Mouse (Mus musculus) 3T3-L1 (cell line): ENCODE measurements around the gene Tkt.
"Not testable (repeated sequence)": the region's sequence is repeated elsewhere in the genome, so short reads cannot be mapped to it uniquely, and the experiment has no call there.

Experiments used
- DNase-seq: peaks from one replicate; pipeline ENCODE4 v3.0.0-alpha.2; 2015; ENCODE audit warnings: low read depth, low spot score

The Tkt gene

DNA sequence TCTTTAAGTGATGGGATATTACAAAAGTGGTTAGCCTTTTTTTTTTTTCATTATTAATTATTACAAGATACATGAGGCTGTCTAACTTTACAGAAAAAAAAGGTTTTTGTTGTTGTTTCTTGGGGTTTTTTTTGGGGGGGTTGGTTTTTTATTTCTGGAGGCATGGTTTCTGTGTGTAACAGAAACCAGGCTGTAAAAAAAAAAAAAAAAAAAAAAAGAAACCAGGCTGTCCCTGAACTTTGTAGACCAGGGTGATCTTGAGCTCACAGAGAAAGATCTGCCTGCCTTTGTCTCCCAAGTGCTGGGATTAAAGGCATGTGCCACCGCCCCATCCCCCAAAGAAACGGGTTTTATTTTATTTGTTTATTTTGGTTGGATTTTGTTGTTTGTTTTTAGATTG, 3.8 kb downstream of the Tkt start:
- DNase-seq: no peak

DNA sequence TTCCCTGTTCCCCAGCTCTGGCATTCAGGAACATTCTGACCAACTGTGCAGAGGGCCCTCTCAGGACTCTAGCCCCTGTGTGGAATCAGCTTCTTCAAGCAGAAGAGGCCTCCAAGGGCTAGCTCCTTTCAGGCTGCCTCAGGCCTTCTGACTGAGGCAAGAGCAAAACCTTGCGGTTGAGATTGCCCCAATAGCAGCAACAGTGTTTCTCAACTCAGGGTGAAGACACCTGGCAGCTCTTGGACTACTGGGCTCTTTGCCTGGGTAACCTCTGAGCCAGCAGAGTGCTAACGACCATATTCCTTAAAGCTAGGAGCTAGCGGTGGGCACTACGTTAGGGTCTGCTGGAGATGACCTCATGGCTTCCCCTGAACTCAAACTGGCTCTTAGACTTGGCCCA, 5.0 kb downstream of the Tkt start:
- DNase-seq: no peak

DNA sequence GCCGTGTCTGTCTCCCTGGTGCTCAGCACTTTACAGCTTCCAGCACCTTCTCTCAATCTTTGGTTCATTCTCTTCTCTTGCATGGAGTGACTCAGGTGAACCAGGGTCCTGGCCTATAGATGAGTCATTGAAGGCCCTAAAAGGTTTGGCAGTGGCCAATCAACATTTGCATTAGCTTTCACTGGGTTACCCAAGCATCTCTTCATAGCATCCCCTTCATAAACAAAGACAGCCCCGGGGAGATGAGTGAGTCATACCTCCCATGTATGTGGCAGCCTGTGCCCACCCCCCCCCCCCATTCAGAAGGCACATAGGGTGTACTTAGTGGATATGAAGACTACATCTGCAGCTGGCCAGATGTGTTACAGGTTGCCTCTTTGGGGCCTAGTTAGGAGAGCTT, 8.5 kb downstream of the Tkt start:
- peak; percentile 16 for DNase-seq

DNA sequence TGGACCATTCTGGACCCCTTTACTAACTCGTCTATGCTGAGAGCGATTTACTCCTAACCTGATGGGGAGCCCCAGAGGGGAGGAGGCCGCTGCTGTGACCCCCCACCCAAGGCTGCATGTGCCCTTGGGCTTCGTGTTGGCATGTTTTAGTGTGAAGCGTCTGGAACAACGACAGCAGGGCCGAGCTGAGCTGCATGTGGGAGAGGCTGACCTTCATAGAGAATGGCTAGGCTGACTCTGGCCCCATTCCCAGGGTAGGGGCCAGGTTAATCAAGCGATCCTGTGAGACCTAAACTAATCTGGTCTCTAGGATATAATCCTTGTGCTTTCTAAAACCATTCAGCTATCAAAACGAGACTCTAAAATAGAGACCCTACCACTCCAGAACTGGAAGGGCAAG, 9.6 kb downstream of the Tkt start:
- no peak for DNase-seq

DNA sequence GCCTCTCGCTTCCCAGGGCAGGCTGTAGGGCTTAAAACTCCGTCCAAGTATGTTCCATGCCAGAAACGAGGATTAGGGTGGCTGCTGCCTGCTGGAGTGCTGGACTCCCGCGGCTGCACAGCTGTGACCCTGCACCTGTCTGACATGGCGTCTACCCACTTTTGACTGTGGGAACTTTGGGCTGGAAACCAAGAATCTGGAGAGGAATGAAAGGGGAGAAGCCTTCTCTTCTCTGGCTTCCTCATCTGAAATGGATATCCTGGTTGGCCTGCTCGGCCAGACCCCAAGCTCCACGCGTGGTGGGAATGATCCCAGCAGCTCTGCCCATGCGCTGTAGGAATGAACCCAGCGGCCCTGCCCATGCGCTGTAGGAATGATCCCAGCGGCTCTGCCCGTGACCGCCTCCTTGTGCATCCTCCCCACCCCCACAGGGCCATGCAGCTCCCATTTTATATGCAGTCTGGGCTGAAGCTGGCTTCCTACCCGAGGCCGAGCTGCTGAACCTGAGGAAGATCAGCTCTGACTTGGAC, 11.2 kb downstream of the Tkt start:
- DNase-seq: no peak

DNA sequence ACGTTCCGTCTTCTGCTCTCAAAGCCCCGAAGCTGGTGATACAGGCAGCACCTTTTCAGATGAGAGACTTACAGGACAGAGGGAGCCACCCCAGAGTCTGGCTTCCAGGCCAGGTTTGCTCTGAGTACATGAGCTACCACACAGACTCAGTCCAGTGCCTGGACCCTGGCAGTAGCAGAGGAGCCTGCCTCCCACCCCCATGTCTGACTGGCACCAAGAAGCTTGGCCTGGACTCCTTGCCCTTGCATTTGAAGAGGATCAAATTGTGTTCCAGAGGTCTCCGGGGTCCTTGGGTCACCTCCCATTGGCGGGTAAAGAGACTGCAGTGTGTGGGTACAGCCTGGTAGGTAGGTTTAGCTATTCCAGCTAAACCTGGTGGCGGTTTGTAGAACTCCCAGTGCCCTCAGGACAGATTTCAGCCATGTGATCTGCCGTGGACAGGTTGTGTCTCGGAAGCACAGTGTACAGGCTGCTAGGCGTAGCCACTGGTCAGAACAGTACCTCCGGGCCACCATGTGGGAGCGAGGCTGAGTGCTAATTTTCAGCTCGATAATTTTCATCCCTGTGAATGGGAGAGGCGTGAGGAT, 12.7 kb downstream of the Tkt start:
- no peak for DNase-seq

DNA sequence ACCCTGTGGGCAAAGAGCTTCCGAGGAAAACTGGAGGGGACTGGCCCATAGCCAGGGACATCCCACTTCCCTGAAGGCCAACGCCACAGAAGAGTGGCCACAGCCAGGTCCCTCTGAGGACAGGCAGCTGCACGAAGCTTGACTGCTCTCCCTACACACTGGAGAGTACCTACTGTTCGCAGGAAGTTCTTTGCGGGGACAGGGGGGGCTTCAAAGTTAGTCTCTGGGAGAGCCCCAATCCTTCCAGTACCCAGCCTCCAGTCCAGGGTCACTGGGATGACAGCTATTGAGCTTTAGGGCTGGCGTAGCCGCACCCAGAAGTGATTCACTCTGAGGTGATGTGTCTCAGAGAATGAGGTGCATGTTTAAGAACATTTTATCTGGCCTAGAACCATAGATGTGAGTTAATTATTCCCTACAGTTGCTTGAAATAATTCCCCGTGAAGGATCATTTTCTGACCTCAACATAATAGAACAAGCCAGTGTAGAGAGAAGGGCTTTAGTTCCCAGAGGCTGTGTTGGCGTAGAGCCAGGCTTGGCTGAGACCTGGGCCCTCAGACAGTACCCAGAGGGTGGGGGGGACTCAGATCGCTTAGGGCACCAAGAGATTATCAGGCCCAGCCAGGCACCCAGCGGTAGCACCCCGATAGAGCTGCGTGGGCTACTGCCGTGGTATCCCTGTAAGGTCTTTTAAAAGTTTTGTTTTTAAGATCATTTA, 13.5 kb downstream of the Tkt start:
- DNase-seq: peak; percentile 22

DNA sequence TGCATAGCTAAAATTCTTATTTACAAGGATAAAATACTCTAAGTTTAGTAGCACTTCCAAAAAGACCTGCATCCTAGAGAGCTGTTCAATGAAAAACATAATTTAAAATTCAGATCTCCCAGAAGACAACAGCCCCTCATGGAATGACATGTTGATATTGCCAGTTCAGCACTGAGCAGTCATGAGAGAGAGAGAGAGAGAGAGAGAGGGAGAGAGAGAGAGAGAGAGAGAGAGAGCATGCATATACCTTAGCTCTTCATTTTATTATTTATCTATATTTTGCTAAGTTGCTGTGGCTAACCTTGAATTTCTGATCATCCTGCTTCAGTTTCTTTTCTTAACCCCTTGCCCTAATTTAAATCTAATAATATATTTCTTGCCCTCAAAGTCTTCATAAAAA, 14.2 kb downstream of the Tkt start:
- DNase-seq: no peak

DNA sequence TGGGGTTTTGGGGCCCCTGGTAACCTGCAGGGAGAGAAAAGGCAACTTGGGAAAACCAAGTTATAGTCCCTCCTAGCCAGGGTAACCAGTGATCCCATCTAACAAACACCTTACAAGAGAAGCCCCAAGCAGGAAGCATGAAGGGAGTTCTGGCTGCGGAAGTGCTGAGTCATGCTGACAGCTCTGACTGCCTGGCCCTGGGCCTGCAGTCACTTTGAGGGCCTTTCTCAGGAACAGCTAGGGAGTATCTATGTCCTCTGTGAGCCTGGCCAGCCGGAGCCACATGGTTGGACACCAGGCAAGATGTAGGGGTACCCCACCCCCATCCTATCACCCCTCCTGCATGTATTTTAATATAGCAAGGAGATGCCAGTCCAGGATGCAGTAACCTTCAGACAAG, 16.3 kb downstream of the Tkt start:
- peak; percentile 72 for DNase-seq

DNA sequence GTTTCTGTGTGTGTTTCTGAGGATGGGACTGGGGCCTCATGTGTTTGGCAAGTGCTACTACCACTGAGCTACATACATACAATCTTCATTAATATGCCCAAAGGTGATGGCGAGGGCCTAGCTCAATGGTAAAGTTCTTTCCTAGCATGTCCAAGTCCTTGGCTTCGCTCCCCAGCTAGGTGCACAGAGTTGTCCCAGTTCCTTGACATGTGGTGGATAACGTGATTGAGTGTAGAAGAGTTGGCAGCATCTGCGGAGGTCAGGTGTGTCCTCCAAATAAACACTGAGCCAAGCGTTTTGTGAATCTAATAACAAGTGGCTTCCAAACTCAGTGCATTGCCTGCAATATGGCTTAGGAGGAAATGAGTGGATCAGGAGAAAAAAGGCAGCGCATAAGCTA, 18.2 kb downstream of the Tkt start:
- no peak for DNase-seq

DNA sequence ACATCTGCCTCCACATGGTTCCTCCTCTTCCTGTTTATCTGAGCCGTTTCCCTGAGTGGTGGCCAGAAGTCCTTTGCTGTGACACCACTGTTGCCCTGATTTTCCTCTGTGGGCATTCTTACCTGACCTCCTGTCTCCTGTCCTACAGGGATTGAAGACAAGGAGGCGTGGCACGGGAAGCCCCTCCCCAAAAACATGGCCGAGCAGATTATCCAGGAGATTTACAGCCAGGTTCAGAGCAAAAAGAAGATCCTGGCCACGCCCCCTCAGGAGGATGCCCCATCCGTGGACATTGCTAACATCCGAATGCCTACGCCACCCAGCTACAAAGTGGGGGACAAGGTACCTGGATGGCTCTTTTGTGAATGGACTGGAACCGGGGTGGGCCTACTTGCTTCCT, 19.9 kb downstream of the Tkt start:
- DNase-seq: no peak

DNA sequence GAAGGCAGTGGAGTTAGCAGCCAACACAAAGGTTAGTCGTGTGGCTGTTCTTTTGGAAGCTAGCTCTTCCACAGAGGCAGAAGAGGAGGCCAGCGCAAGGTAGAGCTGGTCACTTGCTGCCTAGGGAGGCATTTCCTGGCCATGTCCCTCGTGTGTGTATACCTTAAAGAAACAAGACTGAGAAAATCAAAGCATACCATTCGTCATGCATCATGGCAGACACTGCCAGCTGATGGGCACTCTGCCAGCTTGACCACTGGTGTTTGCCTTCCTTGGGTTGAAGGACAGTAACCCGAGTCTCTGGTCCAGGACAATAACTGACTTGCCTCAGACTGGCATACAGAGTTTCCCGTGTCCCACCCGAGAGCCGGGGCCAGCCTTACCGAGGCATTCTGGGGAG, 22.1 kb downstream of the Tkt start:
- DNase-seq: peak; percentile 55

DNA sequence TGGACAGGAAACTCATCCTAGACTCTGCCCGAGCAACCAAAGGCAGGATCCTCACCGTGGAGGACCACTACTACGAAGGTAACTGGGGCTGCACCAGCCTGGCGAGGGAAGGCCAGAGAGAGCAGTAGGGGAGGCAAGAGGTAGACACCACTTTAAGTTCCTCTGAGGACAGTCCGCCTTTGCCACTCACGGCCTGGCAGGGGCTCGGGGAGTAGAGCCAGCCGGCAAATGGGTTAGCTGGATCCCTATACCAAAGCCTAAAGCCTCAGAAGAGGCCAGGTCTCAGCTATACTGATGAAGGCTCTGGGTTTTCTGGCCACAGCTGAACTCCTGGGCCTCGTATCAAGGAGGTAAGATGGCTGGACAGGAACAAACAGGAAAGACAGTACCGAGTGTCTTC, 24.1 kb downstream of the Tkt start:
- no peak for DNase-seq

DNA sequence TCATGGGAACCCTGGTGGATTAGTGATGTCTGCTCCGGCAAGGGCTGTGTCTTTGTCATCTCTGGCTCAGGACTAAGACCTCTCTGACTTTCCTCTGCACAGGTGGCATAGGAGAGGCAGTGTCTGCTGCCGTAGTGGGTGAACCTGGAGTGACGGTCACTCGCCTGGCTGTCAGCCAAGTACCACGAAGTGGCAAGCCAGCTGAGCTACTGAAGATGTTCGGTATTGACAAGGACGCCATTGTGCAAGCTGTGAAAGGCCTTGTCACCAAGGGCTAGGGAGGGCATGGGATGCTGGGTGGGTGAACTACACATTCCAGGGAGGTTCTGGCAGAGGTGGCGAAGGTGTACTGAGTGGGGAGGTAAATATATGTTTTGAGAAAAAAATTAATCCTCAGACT, 25.1 kb downstream of the Tkt start:
- DNase-seq: no peak

DNA sequence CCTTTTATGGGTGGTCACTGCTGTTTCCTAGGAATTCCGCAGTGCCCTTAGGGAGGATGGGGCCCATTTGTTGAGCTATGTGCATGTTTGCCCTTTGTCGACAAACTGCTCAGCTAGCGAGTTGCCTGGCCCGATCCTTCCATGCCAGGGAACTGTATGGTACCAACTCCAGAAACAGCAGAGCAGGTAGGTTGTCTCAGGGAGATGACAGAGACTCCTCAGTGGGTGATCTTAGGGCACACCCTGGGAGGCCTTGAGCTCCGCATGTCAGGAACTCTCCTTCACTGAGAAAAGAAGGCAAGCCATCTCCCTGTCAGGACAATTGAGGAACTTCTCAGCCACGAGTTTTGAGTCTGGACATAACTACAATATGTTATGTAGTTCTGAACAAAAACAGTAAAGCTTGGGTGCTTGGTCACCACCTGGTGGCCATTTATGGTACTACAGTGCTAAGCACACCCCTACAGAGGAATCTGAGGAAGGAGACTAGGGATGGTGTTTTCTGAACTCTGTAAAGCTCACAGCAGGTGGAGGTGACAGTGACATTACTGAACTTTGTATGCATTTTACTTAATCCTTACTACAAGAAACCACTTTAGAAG, 25.9 kb downstream of the Tkt start:
- peak; percentile 81 for DNase-seq

DNA sequence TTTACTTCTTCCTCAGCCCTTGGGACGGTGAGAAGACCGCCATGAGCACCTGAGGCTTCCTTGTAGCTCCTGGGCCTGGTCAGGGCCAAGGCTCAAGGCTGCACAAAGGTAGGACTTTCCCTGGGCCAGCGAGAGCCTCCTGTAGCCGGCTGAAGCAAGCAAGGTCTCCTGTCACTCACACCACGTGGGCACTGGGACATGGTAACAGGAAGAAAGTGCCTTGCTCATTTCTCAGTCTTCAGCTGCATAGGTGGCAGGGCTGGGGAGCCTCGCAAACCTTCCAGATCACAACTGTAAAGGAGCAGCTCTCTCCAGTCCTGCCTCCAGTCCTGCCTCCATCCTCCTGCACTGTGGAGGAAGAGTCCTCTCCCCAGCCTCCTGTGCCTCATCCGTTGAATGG, 27.6 kb downstream of the Tkt start:
- DNase-seq: no peak

DNA sequence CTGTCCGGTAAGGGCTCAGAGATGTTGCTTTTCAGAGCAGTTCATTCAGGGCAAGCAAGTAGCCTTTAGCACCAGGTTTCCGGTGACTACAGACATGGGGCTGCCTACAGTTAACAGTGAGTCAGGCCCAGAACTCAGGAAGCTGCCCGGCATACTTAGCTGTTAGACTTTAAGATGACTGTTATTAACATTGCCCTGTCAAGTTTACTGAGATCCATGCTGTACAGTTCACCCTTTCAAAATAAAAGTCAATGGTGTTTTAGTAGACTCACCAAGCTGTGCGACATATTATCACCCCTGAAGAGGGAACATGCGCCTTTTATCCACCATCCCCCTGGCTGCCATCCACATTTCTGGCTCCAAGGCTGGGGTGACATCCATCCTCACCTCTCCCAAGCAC, 28.1 kb downstream of the Tkt start:
- DNase-seq: no peak

DNA sequence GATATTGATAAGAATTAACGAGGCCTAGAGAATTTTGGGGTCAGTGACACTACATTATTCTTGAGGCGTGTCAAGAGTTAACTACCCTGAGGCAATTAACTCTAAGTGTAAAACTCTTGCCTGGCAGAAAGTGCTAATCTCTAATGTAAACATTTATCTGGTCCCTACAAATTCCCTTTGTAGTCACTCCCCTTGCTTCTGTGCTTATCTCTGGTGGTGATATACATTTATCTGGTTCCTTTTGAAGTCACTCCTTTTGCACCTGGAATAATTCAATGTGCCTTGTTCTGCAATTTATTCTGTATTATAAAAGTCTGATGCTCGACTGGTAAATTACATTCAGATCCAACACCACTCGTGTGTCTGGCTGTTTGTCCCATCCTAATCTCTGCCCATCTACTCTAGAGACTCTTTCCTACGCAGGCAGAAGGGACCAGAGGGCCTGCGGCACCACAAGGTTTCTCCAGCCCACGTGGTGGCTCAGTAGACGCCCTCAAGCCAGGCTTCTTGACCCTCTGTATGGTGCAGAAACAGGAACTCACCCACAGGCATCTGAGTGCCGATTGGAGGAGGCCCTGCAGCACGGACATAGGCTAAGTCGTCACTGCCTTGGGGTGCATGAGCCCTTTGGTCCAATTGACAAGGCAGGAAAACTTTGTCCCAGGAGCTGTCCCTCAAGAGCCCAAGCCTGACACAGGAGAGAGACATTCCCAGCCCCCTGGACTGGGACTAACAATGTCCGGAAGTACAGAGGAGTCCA, 29.3 kb downstream of the Tkt start:
- DNase-seq: not testable (repeated sequence)

DNA sequence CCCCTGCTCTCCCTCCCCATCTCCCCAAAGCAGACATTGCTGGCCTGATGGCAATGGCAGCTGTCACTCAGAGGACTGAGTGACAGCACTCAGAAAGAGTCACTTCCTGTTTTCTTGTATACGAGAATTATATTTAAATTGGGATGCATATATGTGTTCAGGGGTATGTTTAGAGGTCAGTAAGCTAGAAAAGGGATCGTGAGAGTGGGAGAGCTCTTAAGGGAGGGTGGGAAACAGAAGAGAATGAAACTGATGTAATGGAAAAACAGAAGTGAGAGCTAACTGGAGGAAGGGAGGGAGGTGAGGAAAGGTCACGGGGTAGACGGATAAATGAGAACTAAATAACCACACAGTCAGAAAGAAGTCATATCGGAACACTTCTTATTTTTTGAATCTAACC, 31.0 kb downstream of the Tkt start:
- DNase-seq: no peak

DNA sequence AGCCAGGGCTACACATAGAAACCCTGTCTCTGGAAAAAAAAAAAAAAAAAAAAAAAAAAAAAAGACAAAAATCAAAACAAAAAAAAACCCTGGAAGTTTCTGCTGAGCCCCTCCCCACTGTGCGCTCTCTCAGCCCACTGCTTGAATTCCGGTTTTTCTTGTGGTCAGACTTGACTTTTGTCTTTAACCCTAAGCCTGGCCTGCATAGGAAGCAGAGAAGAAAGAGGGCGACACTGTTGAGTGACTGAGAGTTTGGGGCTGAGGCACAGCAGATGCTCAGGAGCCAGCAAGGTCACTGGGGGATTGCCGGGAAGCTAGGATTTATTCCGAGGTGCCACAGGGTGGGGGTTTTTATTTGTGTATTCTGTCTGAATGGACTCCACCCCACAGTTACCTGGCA, 31.7 kb downstream of the Tkt start:
- no peak for DNase-seq

DNA sequence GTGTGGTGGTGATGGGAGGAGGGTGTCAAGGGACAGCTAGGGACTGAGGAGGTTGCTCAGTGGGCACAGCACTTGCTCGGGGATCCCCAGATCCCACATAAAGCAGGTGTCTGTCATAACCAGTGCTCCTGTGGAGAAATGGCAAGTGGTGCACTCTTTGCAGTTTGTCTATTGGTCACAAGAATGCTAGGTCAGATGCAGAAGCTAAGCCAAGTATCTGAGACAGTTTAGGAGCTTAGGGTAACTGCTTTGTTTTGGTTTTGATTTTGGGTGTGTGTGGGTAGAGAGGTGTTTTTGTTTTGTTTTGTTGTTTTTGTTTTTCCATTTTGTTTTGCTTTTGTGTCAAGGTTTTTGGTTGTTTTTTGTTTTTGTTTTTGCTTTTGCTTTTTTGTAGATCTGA, 33.1 kb downstream of the Tkt start:
- no peak for DNase-seq

DNA sequence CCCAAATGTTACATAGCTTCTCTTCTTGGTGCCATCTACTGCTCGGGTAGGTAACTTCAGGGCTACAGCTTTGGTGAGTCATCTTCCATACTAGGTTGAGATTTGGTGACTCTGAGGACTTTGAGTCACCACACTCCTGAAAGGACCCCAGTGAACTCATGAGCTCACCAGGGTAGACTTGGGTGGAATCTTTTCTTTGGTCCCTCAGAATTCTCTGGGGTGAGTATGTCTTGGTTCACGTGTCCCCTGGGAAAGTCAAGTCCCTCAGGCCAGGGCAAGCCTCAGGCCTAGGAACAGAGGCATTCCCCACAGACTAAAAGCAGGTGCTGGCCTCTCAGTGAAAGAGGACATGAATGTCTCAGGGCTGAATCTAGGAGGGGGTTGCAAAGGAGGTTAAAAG, 35.9 kb downstream of the Tkt start:
- peak; percentile 57 for DNase-seq
